ENCODE assay signal across 8 mouse cellular contexts in genomic region chr5:121452906-121453305, GRCm38 (mm10). TPM values are rescaled to one million over a fixed set of nuclear protein-coding genes. Genes with fewer than 3 reads are reported as not detected.
DNase-seq lines count a peak whose midpoint lies in the region; ATAC-seq and TF ChIP-seq lines count a peak whose summit lies in the region.

No protein-coding gene starts in this region.

- peak overlapping the region; percentile 85 for H3K4me2 ChIP-seq in limb, embryonic 15.5 days
- peak overlapping the region; percentile 60 for H3K4me2 ChIP-seq in stomach, embryonic 14.5 days (replicated peaks; ENCODE audit: low read depth, low read length)

- TF ChIP-seq CTCF in layer of hippocampus, adult 2 months (conservative IDR thresholded peaks at IDR 0.05) = no peak

- WGBS in limb, embryonic 15.5 days = 3% methylated on average over 9 of the region's 9 CpGs
- WGBS in stomach, embryonic 14.5 days = 8% methylated on average over 9 of the region's 9 CpGs

- H3K9me3 ChIP-seq in limb, embryonic 15.5 days = no peaks in the 10 kb centered on the region
- H3K9me3 ChIP-seq in stomach, embryonic 14.5 days (ENCODE audit: control insufficient read depth, low read depth, low read length) = no peaks in the 10 kb centered on the region

- peak overlapping the region; percentile 96 for H3K9ac ChIP-seq in limb, embryonic 15.5 days
- H3K9ac ChIP-seq in stomach, embryonic 14.5 days (replicated peaks; ENCODE audit: low read depth, low read length) = peak overlapping the region; percentile 97

- ATAC-seq in limb, embryonic 15.5 days (ENCODE audit: insufficient number of reproducible peaks, low FRiP score, low TSS enrichment, low read depth) = peak; percentile 1; the same call in 1 of the 2 replicates
- no peak for ATAC-seq in stomach, embryonic 14.5 days (ENCODE audit: insufficient number of reproducible peaks, insufficient read depth, low FRiP score, low read depth)

- peaks cover 23% of the 10 kb centered on the region for H3K36me3 ChIP-seq in limb, embryonic 15.5 days
- peaks cover 11% of the 10 kb centered on the region for H3K36me3 ChIP-seq in stomach, embryonic 14.5 days (ENCODE audit: control insufficient read depth, insufficient read depth, low read length)

- peak overlapping the region; percentile 88 for H3K4me3 ChIP-seq in layer of hippocampus, adult 2 months
- peak overlapping the region; percentile 99 for H3K4me3 ChIP-seq in limb, embryonic 15.5 days
- peak overlapping the region; percentile 89 for H3K4me3 ChIP-seq in stomach, embryonic 14.5 days (ENCODE audit: low read depth, low read length)

- DNase-seq in layer of hippocampus, adult 2 months (ENCODE audit: low spot score in 2 of 2) = no peak
- DNase-seq in layer of hippocampus, adult 9-11 months = no peak
- DNase-seq in cerebellum, postnatal 14 days = peak; percentile 68 to 78
- peak; percentile 78 for DNase-seq in gastrocnemius, adult 18-20 months (ENCODE audit: low spot score)
- no peak for DNase-seq in spleen, adult 12 weeks (ENCODE audit: low spot score)
- DNase-seq in urinary bladder, adult 2 months (ENCODE audit: low spot score) = no peak

- peak overlapping the region; percentile 99 for H3K27ac ChIP-seq in layer of hippocampus, adult 2 months
- peak overlapping the region; percentile 95 for H3K27ac ChIP-seq in limb, embryonic 15.5 days
- peak overlapping the region; percentile 94 for H3K27ac ChIP-seq in stomach, embryonic 14.5 days (ENCODE audit: low read length)

- no peaks in the 10 kb centered on the region for H3K27me3 ChIP-seq in limb, embryonic 15.5 days
- no peaks in the 10 kb centered on the region for H3K27me3 ChIP-seq in stomach, embryonic 14.5 days (ENCODE audit: control insufficient read depth, insufficient read depth, low read length)

- H3K4me1 ChIP-seq in limb, embryonic 15.5 days = peaks cover 36% of the 10 kb centered on the region
- H3K4me1 ChIP-seq in stomach, embryonic 14.5 days (ENCODE audit: control insufficient read depth, insufficient read depth, low read length) = peaks cover 25% of the 10 kb centered on the region

RNA-seq across cellular contexts. Expression of gene Erp29, which starts 0.6 kb away (rescaled TPM):
- 100 to 1,000 TPM; 127 to 144 TPM for total RNA-seq in layer of hippocampus, adult 2 months (2021)
- total RNA-seq in gastrocnemius, adult 18-20 months (2021) = 10 to 100 TPM; 28.6 to 38.1 TPM
- 198 and 203 TPM in 2 replicates for polyA plus RNA-seq in limb, embryonic 15.5 days (2015; fragmentation: Nextera tagmentation; extraction: Ambion mirVana)
- 132 and 140 TPM in 2 replicates for polyA plus RNA-seq in stomach, embryonic 14.5 days (2014; fragmentation: Nextera tagmentation; extraction: Ambion mirVana)
- 96.2 and 97.4 TPM in 2 replicates for polyA plus RNA-seq in urinary bladder, adult 2 months (2012; rRNA removed)

RNA-seq across cellular contexts. Expression of gene Tmem116, which starts 1.2 kb away (rescaled TPM):
- total RNA-seq in layer of hippocampus, adult 2 months (2021) = 1 to 10 TPM; 7.7 to 8.6 TPM
- 1 to 10 TPM; 7.4 to 7.5 TPM for total RNA-seq in gastrocnemius, adult 18-20 months (2021)
- polyA plus RNA-seq in limb, embryonic 15.5 days (2015; fragmentation: Nextera tagmentation; extraction: Ambion mirVana) = 1.4 and 4.6 TPM in 2 replicates
- polyA plus RNA-seq in stomach, embryonic 14.5 days (2014; fragmentation: Nextera tagmentation; extraction: Ambion mirVana) = 1.9 and 3.2 TPM in 2 replicates
- 1.4 and 2.4 TPM in 2 replicates for polyA plus RNA-seq in urinary bladder, adult 2 months (2012; rRNA removed)

RNA-seq across cellular contexts. Expression of gene Adam1b, which starts 50.3 kb away (rescaled TPM):
- not detected for total RNA-seq in layer of hippocampus, adult 2 months (2021)
- total RNA-seq in gastrocnemius, adult 18-20 months (2021) = not detected
- 0.08 and 0.10 TPM in 2 replicates for polyA plus RNA-seq in limb, embryonic 15.5 days (2015; fragmentation: Nextera tagmentation; extraction: Ambion mirVana)
- 0.11 and 0.12 TPM in 2 replicates for polyA plus RNA-seq in stomach, embryonic 14.5 days (2014; fragmentation: Nextera tagmentation; extraction: Ambion mirVana)
- polyA plus RNA-seq in urinary bladder, adult 2 months (2012; rRNA removed) = not detected in 2 replicates

RNA-seq across cellular contexts. Expression of gene Naa25, which starts 55.2 kb away (rescaled TPM):
- total RNA-seq in layer of hippocampus, adult 2 months (2021) = 10 to 100 TPM; 37.2 to 40.9 TPM
- 10 to 100 TPM; 25.9 to 29.7 TPM for total RNA-seq in gastrocnemius, adult 18-20 months (2021)
- polyA plus RNA-seq in limb, embryonic 15.5 days (2015; fragmentation: Nextera tagmentation; extraction: Ambion mirVana) = 42.1 and 47.1 TPM in 2 replicates
- 41.0 and 42.1 TPM in 2 replicates for polyA plus RNA-seq in stomach, embryonic 14.5 days (2014; fragmentation: Nextera tagmentation; extraction: Ambion mirVana)
- polyA plus RNA-seq in urinary bladder, adult 2 months (2012; rRNA removed) = 15.8 and 17.2 TPM in 2 replicates

Comparison
In these comparisons a context has a peak if more than half of its experiments do, and no peak if none do; other contexts are left out.
1. DNase-seq: peak in cerebellum, postnatal 14 days (2 of 2) and gastrocnemius, adult 18-20 months (single experiment); none in layer of hippocampus, adult 2 months (0 of 2), layer of hippocampus, adult 9-11 months (single experiment), spleen, adult 12 weeks (single experiment) and urinary bladder, adult 2 months (single experiment).
2. Peak in every context shown above with its lines, with median percentiles within 50 percentile points of each other: H3K27ac ChIP-seq and H3K4me3 ChIP-seq.